ENCODE assay signal across 10 mouse cellular contexts in genomic region chr10:85464152-85464551, GRCm38 (mm10).
A peak's percentile ranks its signal among the peaks of the same experiment; 100 is the strongest.
DNase-seq lines count a peak whose midpoint lies in the region; ATAC-seq and TF ChIP-seq lines count a peak whose summit lies in the region.
"Had no signal": no experiment of that assay in that cellular context is flagged by ENCODE, and none has a peak within 500 bp of the region (broad histone marks: within the 10 kb centered on the region; RNA-seq: fewer than 3 reads in every experiment).

No protein-coding gene starts in this region.

- no peak overlapping the region for H3K9ac ChIP-seq in kidney, postnatal 0 days (ENCODE audit: low read depth, low read length)
- no peak overlapping the region for H3K9ac ChIP-seq in embryonic facial prominence, embryonic 15.5 days
- H3K9ac ChIP-seq in hindbrain, embryonic 16.5 days (ENCODE audit: low read depth, low read length) = no peak overlapping the region
- H3K9ac ChIP-seq: liver, embryonic 14.5 days had no signal

- H3K4me2 ChIP-seq in kidney, postnatal 0 days (ENCODE audit: low read length) = no peak overlapping the region
- H3K4me2 ChIP-seq in embryonic facial prominence, embryonic 15.5 days (replicated peaks) = no peak overlapping the region
- H3K4me2 ChIP-seq in hindbrain, embryonic 16.5 days (ENCODE audit: low read length) = no peak overlapping the region

- no peak for TF ChIP-seq POLR2A in kidney, adult 2 months (IDR thresholded peaks at IDR 0.05; ENCODE audit: low read depth, low read length)

- no peaks in the 10 kb centered on the region for H3K4me1 ChIP-seq in kidney, postnatal 0 days (replicated peaks; ENCODE audit: insufficient read depth, low read length)
- no peaks in the 10 kb centered on the region for H3K4me1 ChIP-seq in kidney, adult 2 months (ENCODE audit: control insufficient read depth, insufficient read depth, low read length)
- H3K4me1 ChIP-seq in embryonic facial prominence, embryonic 15.5 days = peaks cover 18% of the 10 kb centered on the region
- peaks cover 34% of the 10 kb centered on the region for H3K4me1 ChIP-seq in hindbrain, embryonic 16.5 days (ENCODE audit: control insufficient read depth, insufficient read depth, low read depth, low read length)

- no peak overlapping the region for H3K27ac ChIP-seq in kidney, postnatal 0 days
- H3K27ac ChIP-seq in kidney, adult 2 months (ENCODE audit: insufficient read depth, low read depth, low read length) = no peak overlapping the region
- H3K27ac ChIP-seq in embryonic facial prominence, embryonic 15.5 days (replicated peaks) = no peak overlapping the region
- H3K27ac ChIP-seq in hindbrain, embryonic 16.5 days (ENCODE audit: low read depth, low read length) = no peak overlapping the region
- H3K27ac ChIP-seq: liver, embryonic 14.5 days had no signal

- TF ChIP-seq CTCF in kidney, postnatal 0 days (IDR thresholded peaks at IDR 0.05; ENCODE audit: low read depth) = no peak
- no peak for TF ChIP-seq CTCF in kidney, adult 2 months (conservative IDR thresholded peaks at IDR 0.05; ENCODE audit: insufficient read depth, insufficient read length, low read depth, low read length)

- ATAC-seq in kidney, postnatal 0 days (replicated peaks; ENCODE audit: low FRiP score, low read depth) = no peak
- peak; percentile 67 for ATAC-seq in embryonic facial prominence, embryonic 15.5 days (ENCODE audit: insufficient number of reproducible peaks, low FRiP score, low TSS enrichment, low read depth)
- peak; percentile 38 for ATAC-seq in hindbrain, embryonic 16.5 days

- no peak overlapping the region for H3K4me3 ChIP-seq in kidney, postnatal 0 days (replicated peaks; ENCODE audit: low read depth, low read length)
- no peak overlapping the region for H3K4me3 ChIP-seq in kidney, adult 2 months (ENCODE audit: insufficient read depth, low read depth, low read length)
- no peak overlapping the region for H3K4me3 ChIP-seq in embryonic facial prominence, embryonic 15.5 days (replicated peaks)
- H3K4me3 ChIP-seq in hindbrain, embryonic 16.5 days (ENCODE audit: low read length) = no peak overlapping the region

- WGBS in kidney, postnatal 0 days = 34% methylated on average over 6 of the region's 6 CpGs
- WGBS in kidney, adult 2 months = 52% methylated on average over 6 of the region's 6 CpGs
- WGBS in embryonic facial prominence, embryonic 15.5 days = 33% methylated on average over 6 of the region's 6 CpGs
- WGBS in hindbrain, embryonic 16.5 days = 35% methylated on average over 6 of the region's 6 CpGs

- H3K36me3 ChIP-seq in kidney, postnatal 0 days (ENCODE audit: insufficient read depth, low read length) = no peaks in the 10 kb centered on the region
- no peaks in the 10 kb centered on the region for H3K36me3 ChIP-seq in kidney, adult 2 months (ENCODE audit: control insufficient read depth, insufficient read depth, low read length)
- H3K36me3 ChIP-seq in embryonic facial prominence, embryonic 15.5 days = no peaks in the 10 kb centered on the region
- H3K36me3 ChIP-seq in hindbrain, embryonic 16.5 days (ENCODE audit: control insufficient read depth, insufficient read depth, low read length) = no peaks in the 10 kb centered on the region

- H3K9me3 ChIP-seq in kidney, postnatal 0 days (replicated peaks; ENCODE audit: low read length) = no peaks in the 10 kb centered on the region
- no peaks in the 10 kb centered on the region for H3K9me3 ChIP-seq in embryonic facial prominence, embryonic 15.5 days (replicated peaks)
- H3K9me3 ChIP-seq in hindbrain, embryonic 16.5 days (ENCODE audit: control insufficient read depth, low read length) = no peaks in the 10 kb centered on the region

- peak; percentile 10 for DNase-seq in adrenal gland, postnatal 25 days
- DNase-seq in adrenal gland, postnatal 10 days = no peak
- peak; percentile 75 for DNase-seq in kidney, postnatal 0 days (ENCODE audit: low spot score)
- no peak for DNase-seq in kidney, adult 2 months
- DNase-seq in natural killer cell, adult 2 months (ENCODE audit: low spot score in 2 of 2) = no peak
- DNase-seq in spleen, adult 12 weeks (ENCODE audit: low spot score) = no peak
- DNase-seq: kidney, postnatal 36 days had no signal

- no peaks in the 10 kb centered on the region for H3K27me3 ChIP-seq in kidney, postnatal 0 days (ENCODE audit: insufficient read depth, low read length)
- no peaks in the 10 kb centered on the region for H3K27me3 ChIP-seq in kidney, adult 2 months (replicated peaks; ENCODE audit: control insufficient read depth, insufficient read depth, low read length)
- 0 out of 2 replicates have a peak, but pooled peaks cover 5% of the 10 kb centered on the region for H3K27me3 ChIP-seq in embryonic facial prominence, embryonic 15.5 days
- no peaks in the 10 kb centered on the region for H3K27me3 ChIP-seq in hindbrain, embryonic 16.5 days (replicated peaks; ENCODE audit: control insufficient read depth, insufficient read depth, low read length)

Comparison
In these comparisons a context has a peak if more than half of its experiments do, and no peak if none do; other contexts are left out.
1. DNase-seq: peak in adrenal gland, postnatal 25 days (single experiment) and kidney, postnatal 0 days (single experiment); none in adrenal gland, postnatal 10 days (single experiment), kidney, adult 2 months (single experiment), natural killer cell, adult 2 months (0 of 2) and spleen, adult 12 weeks (single experiment).